Mouse (Mus musculus): Measurements from ENCODE around the gene Zfp207. TPM values are rescaled to one million over a fixed set of nuclear protein-coding genes. Genes with fewer than 3 reads are reported as not detected.
"Not testable (repeated sequence)": the region's sequence is repeated elsewhere in the genome, so short reads cannot be mapped to it uniquely, and the experiment has no call there.

Zfp207 gene
- total RNA-seq, 2 experiments from 2014 or later: 121 to 123 TPM

- no peak for DNase-seq (ENCODE audit: low spot score in 2 of 2)
Measured at GRCm38 (mm10) chr11:80396617-80397016, 13.5 kb downstream of the Zfp207 start.

DNA sequence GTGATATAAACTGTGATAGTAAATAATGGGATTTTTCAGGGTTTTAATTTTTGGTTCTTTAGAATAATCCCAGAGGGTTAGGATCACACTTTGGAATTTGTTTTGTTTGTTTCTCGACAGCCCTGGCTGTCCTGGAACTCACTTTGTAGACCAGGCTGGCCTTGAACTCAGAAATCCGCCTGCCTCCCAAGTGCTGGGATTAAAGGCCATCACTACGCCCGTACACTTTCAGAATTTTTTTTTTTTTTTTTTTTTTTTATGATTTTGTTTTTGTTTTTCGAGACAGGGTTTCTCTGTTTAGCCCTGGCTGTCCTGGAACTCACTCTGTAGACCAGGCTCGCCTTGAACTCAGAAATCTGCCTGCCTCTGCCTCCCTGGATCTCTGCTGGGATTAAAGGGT, 24.8 kb downstream of the Zfp207 start:
- not testable (repeated sequence) for DNase-seq (ENCODE audit: low spot score in 2 of 2)

DNA sequence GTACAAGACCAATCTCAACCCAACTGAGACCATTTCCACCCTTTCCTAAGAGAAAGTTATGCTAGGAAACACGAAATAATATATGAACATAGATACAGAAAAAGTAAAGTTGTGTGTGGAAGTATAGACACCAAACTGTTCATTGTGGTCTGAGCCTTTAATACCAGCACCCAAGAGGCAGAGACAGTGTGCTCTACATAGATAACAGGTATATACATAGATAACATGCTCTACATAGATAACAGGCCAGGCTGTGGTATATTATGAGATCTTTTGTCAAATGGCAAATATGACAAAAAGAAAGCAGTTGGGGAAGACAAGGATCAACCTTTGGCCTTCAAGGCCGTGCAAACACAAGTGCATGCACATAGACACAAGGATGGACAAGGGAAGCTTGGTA, 27.3 kb downstream of the Zfp207 start:
- DNase-seq (ENCODE audit: low spot score in 2 of 2): no peak

- no peak for DNase-seq (ENCODE audit: low spot score in 2 of 2)
Measured at GRCm38 (mm10) chr11:80417085-80417484, 34.0 kb downstream of the Zfp207 start.

DNA sequence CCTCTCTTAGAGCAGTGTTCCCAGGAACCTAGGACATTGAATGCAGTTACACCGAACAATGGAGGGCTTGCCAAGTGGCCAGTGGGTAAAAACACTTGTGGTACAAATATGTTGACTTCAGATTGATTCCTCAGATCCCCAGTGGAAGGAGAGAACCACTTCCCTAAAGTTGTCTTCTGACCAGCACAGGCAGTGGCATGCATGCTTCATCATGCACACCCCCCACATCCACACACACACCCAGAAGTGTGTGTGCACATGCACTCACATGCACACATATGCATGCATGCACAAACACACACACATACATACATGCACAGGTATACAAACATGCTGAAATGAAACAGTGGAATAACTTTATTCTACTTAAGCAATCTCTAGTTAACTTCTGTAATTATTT, 36.7 kb downstream of the Zfp207 start:
- DNase-seq (ENCODE audit: low spot score in 2 of 2): no peak

DNA sequence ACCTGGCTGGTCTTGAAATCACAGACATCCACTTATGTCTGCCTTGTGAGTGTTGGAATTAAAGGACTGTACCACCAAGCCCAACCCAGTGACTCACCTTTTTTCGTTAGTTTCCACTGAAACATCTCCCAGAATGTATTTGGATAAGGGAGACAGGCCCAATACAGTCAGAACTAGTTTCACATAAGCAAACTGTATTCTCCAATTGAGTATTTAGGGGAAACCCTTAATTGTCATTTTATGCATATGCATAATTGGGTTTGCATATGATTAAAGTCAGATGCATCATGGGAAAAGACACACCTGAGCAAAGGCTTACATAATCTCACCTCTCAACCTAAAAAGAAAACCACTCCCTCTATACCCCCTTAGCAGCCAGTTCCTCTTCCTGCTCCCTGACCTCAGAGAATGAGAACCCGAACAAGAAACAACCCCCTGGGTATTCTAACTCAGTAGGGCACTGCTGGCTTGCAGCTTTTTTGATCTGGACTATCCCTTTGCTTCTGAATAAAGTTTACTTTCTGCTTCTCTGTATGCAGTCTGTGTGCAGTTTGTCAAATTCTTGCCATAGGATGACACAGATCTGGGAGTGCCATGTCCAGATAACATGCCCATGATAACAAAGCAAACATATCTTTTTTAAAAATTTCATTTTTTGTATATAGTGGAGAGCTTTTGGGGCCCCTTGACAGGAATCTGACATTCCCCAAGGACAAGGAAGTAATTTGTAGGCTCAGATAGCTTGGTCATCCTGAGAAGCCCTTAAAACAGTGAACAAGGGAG, 37.3 kb downstream of the Zfp207 start:
- no peak for DNase-seq (ENCODE audit: low spot score in 2 of 2)

GRCm38 (mm10) chr11:80421421-80422047, 38.5 kb downstream of the Zfp207 start:
- DNase-seq (ENCODE audit: low spot score in 2 of 2): no peak

- no peak for DNase-seq (ENCODE audit: low spot score in 2 of 2)
Measured at GRCm38 (mm10) chr11:80424691-80425090, 41.6 kb downstream of the Zfp207 start.

DNA sequence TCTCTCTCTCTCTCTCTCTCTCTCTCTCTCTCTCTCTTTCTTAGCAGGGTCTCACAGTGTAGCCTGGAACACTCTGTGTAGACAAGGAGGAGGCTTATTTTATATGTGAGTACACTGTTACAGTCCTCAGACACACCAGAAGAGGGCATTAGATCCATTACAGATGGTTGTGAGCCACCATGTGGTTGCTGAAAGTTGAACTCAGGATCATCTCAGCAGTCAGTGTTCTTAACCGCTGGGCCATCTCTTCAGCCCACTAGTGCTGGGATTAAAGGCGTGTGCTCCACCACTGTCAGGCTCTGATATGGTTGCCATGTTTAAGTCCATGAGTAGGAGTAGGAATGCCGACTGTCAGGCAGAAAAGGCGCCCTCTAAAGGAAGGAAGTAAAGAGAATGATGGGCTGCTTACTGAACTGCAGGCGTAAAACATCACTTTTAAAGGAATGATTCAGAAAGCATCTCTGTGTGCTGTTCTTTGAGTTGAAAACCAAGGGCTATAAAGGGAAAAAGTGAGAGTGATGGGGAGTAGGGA, 42.2 kb downstream of the Zfp207 start:
- DNase-seq (ENCODE audit: low spot score in 2 of 2): no peak

GRCm38 (mm10) chr11:80426029-80426813, 43.1 kb downstream of the Zfp207 start:
- not testable (repeated sequence) for DNase-seq (ENCODE audit: low spot score in 2 of 2)

DNA sequence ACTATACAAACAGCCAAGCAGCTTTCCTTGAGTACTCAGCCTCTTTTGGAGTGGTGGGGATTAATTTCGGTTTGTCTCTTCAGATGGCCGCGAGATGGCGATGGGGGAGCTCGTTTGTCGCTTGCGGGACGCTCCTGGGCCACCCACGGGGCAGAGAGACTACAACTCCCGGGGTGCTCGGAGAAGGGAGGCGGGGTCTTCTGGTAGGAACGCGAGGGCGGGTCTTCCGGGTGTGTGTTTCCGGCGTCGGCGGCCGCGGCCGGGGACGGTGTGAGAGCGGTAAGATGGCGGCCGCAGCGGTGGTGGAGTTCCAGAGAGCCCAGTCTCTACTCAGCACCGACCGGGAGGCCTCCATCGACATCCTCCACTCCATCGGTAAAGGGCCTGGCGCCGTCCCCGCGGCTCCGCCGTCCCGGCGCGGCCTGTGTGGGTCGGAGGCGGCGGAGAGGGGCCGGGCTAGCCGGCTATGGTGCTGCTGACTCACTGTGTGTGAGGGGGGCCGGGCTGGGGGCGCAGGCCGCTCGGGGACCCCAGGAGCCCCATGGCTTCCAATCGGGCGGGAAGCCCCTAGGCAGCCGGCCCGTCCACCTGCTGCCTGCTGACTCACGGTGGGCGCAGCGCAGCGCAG, 45.4 kb downstream of the Zfp207 start, which contains the start of gene Psmd11:
Psmd11 (plus strand) TSS at position 235 of the 628 bp plus-strand sequence.
- DNase-seq (ENCODE audit: low spot score in 2 of 2): peak; percentile 96 to 97

DNA sequence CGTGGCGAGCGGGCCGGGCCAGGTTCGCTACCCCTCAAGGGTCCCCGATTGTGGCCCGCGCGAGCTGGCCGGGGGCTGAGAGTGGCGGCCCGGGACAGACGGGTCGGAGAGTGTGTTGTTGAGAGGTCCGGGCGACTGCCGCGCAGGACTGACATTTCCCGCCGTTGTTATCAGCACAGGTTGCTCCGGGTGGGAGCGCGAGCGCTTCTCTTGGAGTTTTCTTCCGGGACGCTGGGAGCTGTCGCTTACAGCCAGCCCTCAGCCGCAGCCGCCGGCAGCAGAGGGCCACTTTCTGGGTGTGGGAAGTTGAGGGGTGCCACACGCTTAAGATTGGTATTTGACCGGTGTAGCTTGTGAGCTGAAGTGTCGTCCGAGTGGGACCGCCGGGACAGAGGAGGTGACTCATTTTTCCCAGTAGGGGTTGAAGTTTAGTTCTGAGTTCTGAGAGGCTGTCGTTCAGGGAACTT, 46.0 kb downstream of the Zfp207 start:
- DNase-seq (ENCODE audit: low spot score in 2 of 2): peak; percentile 10 to 52

- DNase-seq (ENCODE audit: low spot score in 2 of 2): no peak
Measured at GRCm38 (mm10) chr11:80429500-80430166, 46.6 kb downstream of the Zfp207 start.

- DNase-seq (ENCODE audit: low spot score in 2 of 2): no peak
Measured at GRCm38 (mm10) chr11:80430366-80430910, 47.4 kb downstream of the Zfp207 start.

- no peak for DNase-seq (ENCODE audit: low spot score in 2 of 2)
Measured at GRCm38 (mm10) chr11:80446916-80447315, 63.8 kb downstream of the Zfp207 start.

DNA sequence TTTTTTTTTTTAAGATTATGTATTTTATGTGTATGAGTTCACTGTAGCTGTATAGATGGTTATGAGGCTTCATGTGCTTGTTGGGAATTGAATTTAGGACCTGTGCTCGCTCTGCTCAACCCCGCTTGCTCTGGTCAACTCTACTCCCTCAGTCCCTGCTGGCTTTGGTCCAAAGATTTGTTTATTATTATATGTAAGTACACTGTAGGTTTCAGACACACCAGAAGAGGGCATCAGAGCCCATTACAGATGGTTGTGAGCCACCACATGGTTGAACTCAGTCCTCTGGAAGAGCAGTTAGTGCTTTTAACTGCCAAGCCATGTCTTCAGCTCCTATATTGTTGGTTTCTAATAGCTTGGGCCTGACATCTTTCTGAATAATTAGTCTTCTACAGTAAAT, 66.8 kb downstream of the Zfp207 start:
- no peak for DNase-seq (ENCODE audit: low spot score in 2 of 2)

GRCm38 (mm10) chr11:80452242-80452641, 69.2 kb downstream of the Zfp207 start:
- no peak for DNase-seq (ENCODE audit: low spot score in 2 of 2)

GRCm38 (mm10) chr11:80453198-80453597, 70.1 kb downstream of the Zfp207 start:
- no peak for DNase-seq (ENCODE audit: low spot score in 2 of 2)
